Mouse (Mus musculus): ENCODE data around the gene Phldb3. TPM values are rescaled to one million over a fixed set of nuclear protein-coding genes. Genes with fewer than 3 reads are reported as not detected.
"Not testable (repeated sequence)": the region's sequence is repeated elsewhere in the genome, so short reads cannot be mapped to it uniquely, and the experiment has no call there.

The Phldb3 gene
- polyA plus RNA-seq, 1 experiment from 2014 or later, result 0.14 TPM

GRCm38 (mm10) chr7:24612308-24612910, 1.8 kb downstream of the Phldb3 start:
- Histone ChIP-seq H3K27ac (ENCODE audit: low read depth, low read length) (no peak overlapping the region), H3K9ac (ENCODE audit: low read depth, low read length) (no peak overlapping the region), H3K9me3 (ENCODE audit: control insufficient read depth, low read length) (no peaks in the 10 kb centered on the region), H3K27me3 (replicated peaks; ENCODE audit: control insufficient read depth, insufficient read depth, low read length) (peaks cover 22% of the 10 kb centered on the region), H3K4me3 (ENCODE audit: low read depth, low read length) (peak overlapping the region; percentile 22; the same call in 1 of the 2 replicates), H3K36me3 (ENCODE audit: control insufficient read depth, insufficient read depth, low read length) (no peaks in the 10 kb centered on the region), H3K4me1 (replicated peaks; ENCODE audit: control insufficient read depth, insufficient read depth, low read length) (peaks cover 17% of the 10 kb centered on the region), H3K4me2 (peak overlapping the region; percentile 97)
- no peak for DNase-seq (ENCODE audit: low spot score)
- no peak for ATAC-seq (replicated peaks; ENCODE audit: low FRiP score)
- 10% methylated on average over 27 of the region's 27 CpGs for WGBS

GRCm38 (mm10) chr7:24614816-24615215, 4.3 kb downstream of the Phldb3 start:
- DNase-seq (ENCODE audit: low spot score) (no peak), ATAC-seq (replicated peaks; ENCODE audit: low FRiP score) (no peak)
- 54% methylated on average over 13 of the region's 13 CpGs for WGBS
- H3K9ac ChIP-seq (ENCODE audit: low read depth, low read length), result 0 out of 2 replicates have a peak overlapping the region, but pooled peaks have one; percentile 2
- peaks cover 17% of the 10 kb centered on the region for H3K4me1 ChIP-seq (replicated peaks; ENCODE audit: control insufficient read depth, insufficient read depth, low read length)
- no peak overlapping the region for H3K4me3 ChIP-seq (ENCODE audit: low read depth, low read length)
- H3K27me3 ChIP-seq (replicated peaks; ENCODE audit: control insufficient read depth, insufficient read depth, low read length), result peaks cover 22% of the 10 kb centered on the region
- no peak overlapping the region for H3K27ac ChIP-seq (ENCODE audit: low read depth, low read length)
- H3K36me3 ChIP-seq (ENCODE audit: control insufficient read depth, insufficient read depth, low read length), result no peaks in the 10 kb centered on the region
- no peak overlapping the region for H3K4me2 ChIP-seq
- 0 out of 2 replicates have a peak, but pooled peaks cover 2% of the 10 kb centered on the region for H3K9me3 ChIP-seq (ENCODE audit: control insufficient read depth, low read length)

GRCm38 (mm10) chr7:24617763-24618162, 7.2 kb downstream of the Phldb3 start:
- Histone ChIP-seq H3K4me3 (ENCODE audit: low read depth, low read length) (no peak overlapping the region), H3K9me3 (ENCODE audit: control insufficient read depth, low read length) (peaks cover 4% of the 10 kb centered on the region; the same call in 1 of the 2 replicates), H3K36me3 (ENCODE audit: control insufficient read depth, insufficient read depth, low read length) (peaks cover 4% of the 10 kb centered on the region), H3K27ac (ENCODE audit: low read depth, low read length) (no peak overlapping the region), H3K9ac (ENCODE audit: low read depth, low read length) (no peak overlapping the region), H3K27me3 (replicated peaks; ENCODE audit: control insufficient read depth, insufficient read depth, low read length) (peaks cover 8% of the 10 kb centered on the region), H3K4me2 (no peak overlapping the region), H3K4me1 (replicated peaks; ENCODE audit: control insufficient read depth, insufficient read depth, low read length) (peaks cover 3% of the 10 kb centered on the region)
- 35% methylated on average over 8 of the region's 8 CpGs for WGBS
- DNase-seq (ENCODE audit: low spot score), result no peak
- 0 out of 2 replicates have a peak, but pooled peaks have one; percentile 26 for ATAC-seq (replicated peaks; ENCODE audit: low FRiP score)

- 88% methylated on average over 8 of the region's 8 CpGs for WGBS
- not testable (repeated sequence) for H3K27me3 ChIP-seq (replicated peaks; ENCODE audit: control insufficient read depth, insufficient read depth, low read length); DNase-seq (ENCODE audit: low spot score); H3K4me1 ChIP-seq (replicated peaks; ENCODE audit: control insufficient read depth, insufficient read depth, low read length); H3K36me3 ChIP-seq (ENCODE audit: control insufficient read depth, insufficient read depth, low read length); H3K9me3 ChIP-seq (ENCODE audit: control insufficient read depth, low read length); H3K9ac ChIP-seq (ENCODE audit: low read depth, low read length); H3K27ac ChIP-seq (ENCODE audit: low read depth, low read length); H3K4me3 ChIP-seq (ENCODE audit: low read depth, low read length); H3K4me2 ChIP-seq; ATAC-seq (replicated peaks; ENCODE audit: low FRiP score)
These were observed 7.8 kb downstream of the Phldb3 start for GRCm38 (mm10) chr7:24618374-24618773.

- Histone ChIP-seq H3K27ac (ENCODE audit: low read depth, low read length) (no peak overlapping the region), H3K9me3 (ENCODE audit: control insufficient read depth, low read length) (peaks cover 4% of the 10 kb centered on the region; the same call in 1 of the 2 replicates), H3K27me3 (replicated peaks; ENCODE audit: control insufficient read depth, insufficient read depth, low read length) (no peaks in the 10 kb centered on the region), H3K4me3 (ENCODE audit: low read depth, low read length) (no peak overlapping the region), H3K4me2 (no peak overlapping the region), H3K9ac (ENCODE audit: low read depth, low read length) (no peak overlapping the region), H3K36me3 (ENCODE audit: control insufficient read depth, insufficient read depth, low read length) (peaks cover 4% of the 10 kb centered on the region), H3K4me1 (replicated peaks; ENCODE audit: control insufficient read depth, insufficient read depth, low read length) (peaks cover 3% of the 10 kb centered on the region)
- DNase-seq (ENCODE audit: low spot score) (no peak), ATAC-seq (replicated peaks; ENCODE audit: low FRiP score) (no peak)
- 77% methylated on average over 13 of the region's 13 CpGs for WGBS
These were observed 9.3 kb downstream of the Phldb3 start for GRCm38 (mm10) chr7:24619671-24620397.

GRCm38 (mm10) chr7:24621193-24621592, 10.6 kb downstream of the Phldb3 start:
- WGBS, result 81% methylated on average over 3 of the region's 3 CpGs
- H3K9ac ChIP-seq (ENCODE audit: low read depth, low read length), result no peak overlapping the region
- H3K9me3 ChIP-seq (ENCODE audit: control insufficient read depth, low read length), result peaks cover 4% of the 10 kb centered on the region; the same call in 1 of the 2 replicates
- no peak for DNase-seq (ENCODE audit: low spot score)
- no peak overlapping the region for H3K4me3 ChIP-seq (ENCODE audit: low read depth, low read length)
- H3K4me2 ChIP-seq, result no peak overlapping the region
- H3K4me1 ChIP-seq (replicated peaks; ENCODE audit: control insufficient read depth, insufficient read depth, low read length), result peaks cover 3% of the 10 kb centered on the region
- no peaks in the 10 kb centered on the region for H3K27me3 ChIP-seq (replicated peaks; ENCODE audit: control insufficient read depth, insufficient read depth, low read length)
- H3K36me3 ChIP-seq (ENCODE audit: control insufficient read depth, insufficient read depth, low read length), result peaks cover 4% of the 10 kb centered on the region
- ATAC-seq (replicated peaks; ENCODE audit: low FRiP score), result no peak
- H3K27ac ChIP-seq (ENCODE audit: low read depth, low read length), result no peak overlapping the region

- H3K27ac ChIP-seq (ENCODE audit: low read depth, low read length), result no peak overlapping the region
- H3K9me3 ChIP-seq (ENCODE audit: control insufficient read depth, low read length), result peaks cover 4% of the 10 kb centered on the region; the same call in 1 of the 2 replicates
- WGBS, result 75% methylated on average over 6 of the region's 6 CpGs
- ATAC-seq (replicated peaks; ENCODE audit: low FRiP score), result no peak
- H3K4me2 ChIP-seq, result no peak overlapping the region
- no peak overlapping the region for H3K4me3 ChIP-seq (ENCODE audit: low read depth, low read length)
- H3K36me3 ChIP-seq (ENCODE audit: control insufficient read depth, insufficient read depth, low read length), result peaks cover 4% of the 10 kb centered on the region
- DNase-seq (ENCODE audit: low spot score), result no peak
- no peak overlapping the region for H3K9ac ChIP-seq (ENCODE audit: low read depth, low read length)
- no peaks in the 10 kb centered on the region for H3K27me3 ChIP-seq (replicated peaks; ENCODE audit: control insufficient read depth, insufficient read depth, low read length)
- no peaks in the 10 kb centered on the region; the same call in 1 of the 2 replicates for H3K4me1 ChIP-seq (replicated peaks; ENCODE audit: control insufficient read depth, insufficient read depth, low read length)
These were observed 12.4 kb downstream of the Phldb3 start for GRCm38 (mm10) chr7:24622967-24623366.

GRCm38 (mm10) chr7:24628685-24629610, 18.4 kb downstream of the Phldb3 start:
- Histone ChIP-seq H3K9ac (ENCODE audit: low read depth, low read length) (peak overlapping the region; percentile 60), H3K4me1 (replicated peaks; ENCODE audit: control insufficient read depth, insufficient read depth, low read length) (peaks cover 6% of the 10 kb centered on the region; the same call in 1 of the 2 replicates), H3K27me3 (replicated peaks; ENCODE audit: control insufficient read depth, insufficient read depth, low read length) (no peaks in the 10 kb centered on the region), H3K9me3 (ENCODE audit: control insufficient read depth, low read length) (no peaks in the 10 kb centered on the region), H3K36me3 (ENCODE audit: control insufficient read depth, insufficient read depth, low read length) (no peaks in the 10 kb centered on the region), H3K4me3 (ENCODE audit: low read depth, low read length) (peak overlapping the region; percentile 25), H3K4me2 (peak overlapping the region; percentile 74), H3K27ac (ENCODE audit: low read depth, low read length) (no peak overlapping the region)
- ATAC-seq (replicated peaks; ENCODE audit: low FRiP score) (peak; percentile 91), DNase-seq (ENCODE audit: low spot score) (peak; percentile 85)
- WGBS, result 10% methylated on average over 32 of the region's 33 CpGs
